Mouse (Mus musculus) lung, postnatal 25 days (tissue): ENCODE measurements at regions not wholly inside any gene's neighbourhood (a gene's known extent, or its start where the extent isn't known, plus 50 kb on each side); places are given as distances from the start of the nearest gene placed in this dataset.

ENCODE experiments used
- DNase-seq: peaks from one replicate; pipeline ENCODE4 v3.0.0; 2022; ENCODE audit warnings: low spot score

DNA sequence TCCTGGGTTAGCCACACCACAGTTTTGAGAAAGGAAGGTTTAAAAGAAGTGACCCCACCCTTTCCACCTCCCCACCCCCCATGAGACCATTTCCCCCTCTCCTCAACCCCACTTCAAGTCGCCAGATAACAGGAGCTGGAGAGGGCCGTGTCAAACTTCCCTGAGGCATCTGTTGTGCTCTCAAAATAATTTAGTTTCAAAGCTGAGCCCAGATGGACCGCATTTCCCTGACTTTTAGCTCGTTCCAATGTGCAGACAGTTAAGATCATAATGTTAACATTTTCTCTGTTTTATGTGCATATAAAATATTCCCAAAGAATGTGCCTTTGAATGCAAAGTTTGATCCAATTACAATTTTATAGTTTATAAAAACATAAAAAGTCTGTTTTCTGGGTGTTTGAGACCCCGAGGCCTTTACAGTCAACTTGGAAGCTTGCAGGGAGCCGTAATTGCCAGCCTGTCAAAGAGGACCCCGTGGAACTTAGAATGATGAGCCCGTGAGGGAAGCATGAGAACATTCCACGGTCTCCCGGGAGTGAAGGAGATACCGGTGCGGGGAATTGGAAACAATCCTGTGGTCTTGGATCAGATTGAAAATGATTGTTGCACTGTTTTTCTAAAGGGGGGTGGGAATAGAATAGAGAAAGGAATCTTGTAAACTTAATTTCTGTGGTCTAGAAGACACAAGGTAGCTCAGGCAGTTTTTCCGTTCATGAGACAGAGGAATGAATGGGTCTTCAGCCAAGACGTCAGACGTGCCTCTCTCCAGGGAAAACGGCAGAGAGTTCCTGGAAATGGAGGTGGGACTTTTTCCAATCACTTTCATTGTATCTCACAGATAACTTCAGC is 903.3 kb downstream of the Mrps31 start:
- no peak for DNase-seq

DNA sequence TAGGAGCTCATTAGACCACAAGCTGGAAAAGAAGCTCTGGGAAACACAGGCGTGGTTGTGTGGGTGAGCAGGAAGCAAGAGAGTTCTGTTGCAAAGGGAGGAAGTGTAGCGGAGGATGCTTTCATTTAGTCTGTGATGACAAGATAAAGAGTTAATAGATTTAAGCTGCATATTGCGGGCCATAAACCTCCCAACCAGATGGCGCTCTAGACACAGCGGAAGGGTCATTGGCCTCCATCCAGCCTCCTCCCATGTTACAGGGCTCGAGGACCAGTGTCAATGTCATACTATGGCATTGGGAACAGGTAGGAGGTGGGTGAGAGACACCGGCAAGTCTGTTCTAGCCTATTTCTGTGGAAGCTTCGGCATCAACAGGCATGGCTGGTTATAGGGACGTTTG is 908.4 kb downstream of the Mrps31 start:
- no peak for DNase-seq

DNA sequence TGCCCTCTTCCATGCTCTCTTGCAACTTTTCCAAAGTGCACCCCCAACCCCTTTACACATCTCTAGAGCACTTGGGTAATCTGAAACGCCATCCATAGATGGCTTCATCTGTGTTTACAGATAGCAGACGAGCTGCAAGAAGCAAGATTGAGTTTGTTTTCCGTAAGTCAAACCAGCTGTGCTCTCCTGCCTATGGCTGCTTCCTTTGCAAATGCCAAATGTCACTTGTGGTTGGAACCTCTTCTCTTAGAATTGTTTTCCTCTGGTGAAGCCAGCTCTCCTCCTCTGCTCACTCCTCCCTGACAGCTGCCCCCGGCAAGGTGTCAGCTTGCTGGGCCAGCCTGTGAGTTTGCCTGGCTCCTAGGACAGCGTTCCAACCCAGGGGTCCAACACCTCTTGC is 910.0 kb downstream of the Mrps31 start:
- DNase-seq: no peak

DNA sequence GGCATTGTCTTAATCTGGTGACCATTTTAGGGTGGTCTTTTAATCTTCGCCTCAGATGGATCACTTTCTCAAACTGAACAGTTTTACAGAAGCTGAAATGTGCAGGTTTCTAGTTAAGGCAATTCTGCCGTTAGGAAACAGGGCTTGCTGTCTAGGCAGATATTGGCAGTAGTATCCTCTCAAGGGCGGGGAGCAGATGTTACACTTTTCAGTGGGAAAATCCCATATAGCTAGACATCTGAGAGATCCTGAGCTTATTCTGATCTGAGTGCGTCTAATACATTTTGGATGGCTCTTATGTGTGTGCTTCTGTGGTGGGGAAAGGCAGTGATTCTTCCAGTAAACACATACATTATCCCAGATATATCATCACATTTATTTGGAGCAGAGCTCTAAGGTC is 916.1 kb downstream of the Mrps31 start:
- no peak for DNase-seq

DNA sequence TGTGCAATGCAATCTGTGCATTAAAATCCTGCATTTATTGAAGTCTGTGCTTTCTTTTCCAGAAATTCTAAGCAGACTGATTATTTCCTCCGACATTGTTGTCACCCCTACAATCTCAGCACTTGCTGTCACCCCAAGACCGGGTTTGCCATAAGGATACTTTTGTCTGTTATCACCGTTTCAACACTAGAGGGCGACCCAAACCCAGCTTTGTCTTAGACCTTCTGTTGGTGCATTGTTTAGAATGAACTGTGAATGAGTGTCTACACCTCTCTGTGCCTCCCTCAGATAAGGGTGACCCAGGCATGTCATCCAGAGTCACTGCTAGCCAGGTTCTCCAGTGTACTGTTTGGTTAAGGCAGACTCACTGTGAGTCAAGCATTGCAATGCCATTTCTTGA is 933.0 kb downstream of the Mrps31 start:
- peak; percentile 9 for DNase-seq

DNA sequence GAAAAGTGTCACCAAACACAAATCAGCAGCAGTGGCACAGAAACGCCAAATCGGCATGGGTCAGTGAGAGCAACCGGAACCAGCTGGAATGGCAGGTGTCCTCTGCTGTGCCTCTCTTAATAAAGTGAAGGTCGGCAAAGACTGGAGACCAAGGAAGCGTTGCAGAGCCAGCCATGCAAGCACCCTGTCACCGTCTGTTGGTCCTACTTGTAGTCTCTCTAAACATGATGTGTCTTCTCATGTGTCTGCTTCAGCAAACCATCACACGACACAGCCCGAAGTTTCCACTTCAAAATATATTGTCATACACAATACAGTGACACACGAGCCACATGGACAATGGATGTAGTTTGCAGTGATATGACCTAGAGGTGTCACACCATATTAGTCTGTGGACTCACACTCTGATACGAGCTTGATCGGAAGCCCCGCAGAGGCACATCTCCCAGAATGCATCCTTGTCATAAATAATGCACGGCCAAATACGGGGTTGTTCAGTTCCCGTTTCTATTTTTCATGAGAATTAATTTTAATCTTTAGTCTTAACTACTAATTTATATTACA is 940.3 kb downstream of the Mrps31 start:
- DNase-seq: no peak

DNA sequence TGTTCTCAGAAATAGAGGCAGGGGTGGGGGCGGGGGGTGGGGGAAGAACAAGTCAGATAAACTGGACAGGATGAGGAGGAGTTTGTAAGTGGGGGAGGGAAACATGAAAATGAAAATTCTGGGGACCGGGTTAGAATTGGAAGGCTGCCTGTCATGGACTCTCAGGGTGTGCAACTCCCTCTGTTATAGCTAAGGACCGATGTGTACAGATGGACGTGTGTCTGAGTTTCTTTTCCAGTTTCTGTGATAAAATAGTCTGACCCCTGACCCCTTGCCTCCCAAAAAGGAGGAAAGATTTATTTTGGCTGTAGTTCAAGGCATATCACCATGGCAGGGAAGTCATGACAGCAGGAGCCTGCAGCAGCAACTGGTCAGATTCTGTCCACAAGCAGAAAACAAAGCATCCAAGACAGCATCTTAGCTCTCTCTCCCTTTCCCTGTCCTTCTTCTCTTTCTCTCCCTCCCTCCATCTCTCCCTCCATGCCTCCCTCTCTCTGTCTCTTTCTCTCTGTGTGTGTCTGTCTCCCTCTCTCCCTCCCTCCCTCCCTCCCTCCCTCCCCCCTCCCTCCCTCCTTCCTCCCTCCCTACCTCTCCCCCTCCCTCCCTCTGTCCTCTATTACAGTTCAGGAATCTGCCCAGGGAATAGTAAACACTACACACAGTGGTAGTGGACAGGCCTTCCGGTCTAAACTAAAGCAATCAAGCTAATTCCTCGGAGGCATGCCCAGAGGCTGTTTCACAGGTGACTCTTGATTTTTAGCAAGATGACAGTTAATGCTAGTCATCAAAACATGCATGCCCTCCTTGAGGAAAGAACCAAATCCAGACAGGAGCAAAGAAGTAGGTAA is 941.3 kb downstream of the Mrps31 start:
- no peak for DNase-seq

DNA sequence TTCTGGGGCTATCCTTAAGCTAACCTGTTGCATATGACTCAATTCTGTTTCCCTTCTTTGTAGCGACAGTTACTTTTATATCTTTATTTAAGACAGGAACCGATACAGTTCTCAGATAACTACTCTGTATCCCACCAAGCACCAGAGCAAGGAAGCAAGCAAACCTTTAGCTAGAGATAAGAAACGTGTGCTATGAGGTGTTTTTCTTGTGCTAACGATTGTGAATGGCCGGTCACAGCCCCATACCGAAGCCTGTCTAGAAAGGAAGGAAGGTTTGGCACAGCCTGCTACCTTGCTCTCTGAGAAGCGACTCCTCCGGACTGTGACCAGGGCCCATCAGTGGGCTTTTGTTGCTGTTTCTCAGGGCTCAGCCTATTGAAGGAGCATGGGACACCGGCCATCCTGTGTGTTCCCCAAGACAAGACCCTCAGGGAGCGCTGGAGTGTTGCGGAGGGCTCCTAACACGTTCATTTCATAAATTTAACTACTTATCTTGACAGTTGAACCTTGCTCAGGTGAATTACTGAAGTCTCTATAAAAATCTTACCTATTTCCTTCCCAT is 949.0 kb downstream of the Mrps31 start:
- no peak for DNase-seq

DNA sequence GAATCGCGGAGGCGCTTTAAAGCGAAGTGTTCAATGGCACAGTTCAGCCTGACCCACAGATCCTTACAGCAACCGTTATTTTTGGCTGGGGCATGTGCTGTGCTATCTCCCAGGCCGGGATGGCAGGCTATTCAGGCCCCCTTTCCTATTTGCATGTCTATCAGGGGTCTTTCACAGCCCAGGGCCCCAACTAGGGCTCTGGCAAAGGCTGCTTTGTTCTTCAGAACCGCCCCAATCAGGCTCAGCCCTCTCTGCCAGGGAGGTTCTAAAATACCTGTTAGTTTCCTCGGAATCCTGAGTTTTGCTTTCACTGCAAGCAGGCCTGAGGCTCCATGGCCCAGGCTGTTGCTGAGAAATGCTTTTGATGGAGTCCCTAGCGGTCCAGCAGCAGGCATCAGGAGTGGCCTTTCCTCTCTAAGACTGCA is 949.7 kb downstream of the Mrps31 start:
- DNase-seq: no peak
